Mouse (Mus musculus) gastrocnemius, postnatal 36 days (tissue): Measurements from ENCODE around the gene Kel. TPM values are rescaled to one million over a fixed set of nuclear protein-coding genes. Genes with fewer than 3 reads are reported as not detected.

Source experiments
- DNase-seq, 2 experiments: peaks; one replicate each; pipeline ENCODE4 v3.0.0; 2022
- intact Hi-C: fragments of 180-260 bp; cut with DNase I; formaldehyde crosslinking; loops from one replicate; pipeline ENCODE4 v1.15.1; 2025
- total RNA-seq, 2 experiments: library from RNA; stranded (reverse); gene quantifications; 2 replicates each; pipeline ENCODE4 v1.2.3; 2021

The Kel gene
- total RNA-seq, 2 experiments from 2014 or later = not detected

GRCm38 (mm10) chr6:41646672-41647071, 57.5 kb downstream of the Kel start:
- intact Hi-C loops = no loop called here
- no peak for DNase-seq

- no peak for DNase-seq
- intact Hi-C loops = no loop called here
These were observed 57.9 kb downstream of the Kel start for GRCm38 (mm10) chr6:41646220-41646619.

GRCm38 (mm10) chr6:41643227-41643626, 60.9 kb downstream of the Kel start:
- DNase-seq = no peak
- intact Hi-C loops = no loop called here

- DNase-seq = no peak
- intact Hi-C loops = no loop called here
These were observed 61.4 kb downstream of the Kel start for GRCm38 (mm10) chr6:41642765-41643164.

- intact Hi-C loops = no loop called here
- no peak for DNase-seq
These were observed 62.8 kb downstream of the Kel start for GRCm38 (mm10) chr6:41641173-41641866.

GRCm38 (mm10) chr6:41640449-41640848, 63.7 kb downstream of the Kel start:
- no peak for DNase-seq
- intact Hi-C loops = no loop called here

GRCm38 (mm10) chr6:41637927-41638506, 66.1 kb downstream of the Kel start:
- intact Hi-C loops = no loop called here
- DNase-seq = no peak

GRCm38 (mm10) chr6:41637393-41637792, 66.7 kb downstream of the Kel start:
- intact Hi-C loops = no loop called here

More at GRCm38 (mm10) chr6:41637393-41637792, 66.7 kb downstream of the Kel start:
- no peak for DNase-seq

Other genes starting within 250 kb of the Kel start
- gene Prss1, start 245.4 kb downstream of the Kel start, total RNA-seq = not detected
- gene Prss2, start 182.6 kb downstream of the Kel start, total RNA-seq = not detected
- gene Ephb6, start 98.9 kb downstream of the Kel start, total RNA-seq = 1 to 10 TPM; 1.1 to 1.3 TPM
- gene Trpv6, start 67.9 kb downstream of the Kel start, total RNA-seq = not detected
- not detected for gene Trpv5, start 23.6 kb downstream of the Kel start, total RNA-seq
- gene Llcfc1, start 19.9 kb downstream of the Kel start, total RNA-seq = not detected
- gene Olfr459, start 70.8 kb upstream of the Kel start, total RNA-seq = not detected
- gene Pip, start 143.2 kb upstream of the Kel start, total RNA-seq = not detected
- gene Sval2, start 148.7 kb upstream of the Kel start, total RNA-seq = not detected
- gene Sval1, start 247.3 kb upstream of the Kel start, total RNA-seq = not detected